Mouse (Mus musculus) thymus, adult 2 months (tissue): Measurements from ENCODE around the gene Apopt1. TPM values are rescaled to one million over a fixed set of nuclear protein-coding genes. Genes with fewer than 3 reads are reported as not detected.
"Not testable (repeated sequence)": the region's sequence is repeated elsewhere in the genome, so short reads cannot be mapped to it uniquely, and the experiment has no call there.

Experiments used
- DNase-seq: peaks from one replicate; pipeline ENCODE4 v3.0.0; 2021
- H3K27ac ChIP-seq: fragments of 200-500 bp; 2 replicates; pipeline ENCODE4 v1.5.1; 2012; ENCODE audit warnings: low read length, control low read depth; ENCODE audit not compliant: control insufficient read depth, insufficient read depth
- H3K27me3 ChIP-seq: fragments of 200-500 bp; 2 replicates; pipeline ENCODE4 v1.6.1; 2012; ENCODE audit warnings: mild to moderate bottlenecking, low read length, moderate library complexity, mixed read lengths; ENCODE audit not compliant: control insufficient read depth, insufficient read depth
- H3K36me3 ChIP-seq: fragments of 200-500 bp; 2 replicates; pipeline ENCODE4 v1.6.1; 2012; ENCODE audit warnings: mild to moderate bottlenecking, low read length, moderate library complexity; ENCODE audit not compliant: control insufficient read depth, insufficient read depth
- H3K4me1 ChIP-seq: fragments of 200-500 bp; replicated peaks from 2 replicates; pipeline ENCODE4 v1.6.1; 2012; ENCODE audit warnings: low read length; ENCODE audit not compliant: control insufficient read depth, insufficient read depth
- H3K4me3 ChIP-seq: fragments of 200-500 bp; 2 replicates; pipeline ENCODE4 v1.5.1; 2012; ENCODE audit warnings: mild to moderate bottlenecking, low read length, control low read depth, moderate library complexity; ENCODE audit not compliant: control insufficient read depth, insufficient read depth
- CTCF ChIP-seq: fragments of 200-500 bp; IDR thresholded peaks from 2 replicates; pipeline ENCODE4 v1.5.1; 2012; ENCODE audit warnings: mild to moderate bottlenecking, control low read depth, low read length, moderate library complexity, borderline replicate concordance; ENCODE audit not compliant: control insufficient read depth, poor library complexity, insufficient read depth; ENCODE audit errors: extremely low read depth
- POLR2A ChIP-seq: fragments of 200-500 bp; IDR thresholded peaks from 2 replicates; pipeline ENCODE4 v1.6.1; 2012; ENCODE audit warnings: mild to moderate bottlenecking, low read length, control low read depth, moderate library complexity; ENCODE audit not compliant: control insufficient read depth, poor library complexity, insufficient read depth; ENCODE audit errors: extremely low read depth
- WGBS: fragments of 180-500 bp; shearing (Covaris S2); methylation state at CpG from one replicate; pipeline ENCODE4 v1.1.7; 2018; 5-methylcytosine and 5-hydroxymethylcytosine counted together
- polyA plus RNA-seq: library from polyadenylated mRNA; depleted of rRNA; stranded (reverse); fragments of >200 nt; gene quantifications from 2 replicates; pipeline ENCODE4 v1.2.3, GENCODE M21; 2012

Apopt1 gene
- polyA plus RNA-seq, 1 experiment = 32.3 TPM

GRCm38 (mm10) chr12:111704609-111705008 is 8.5 kb upstream of the Apopt1 start:
- H3K4me3 ChIP-seq = no peak overlapping the region
- H3K36me3 ChIP-seq = peaks cover 9% of the 10 kb centered on the region; the same call in 1 of the 2 replicates
- H3K27me3 ChIP-seq = no peaks in the 10 kb centered on the region
- no peak overlapping the region for H3K27ac ChIP-seq
- TF ChIP-seq CTCF (no peak), POLR2A (no peak)
- no peak for DNase-seq
- no peaks in the 10 kb centered on the region for H3K4me1 ChIP-seq
- WGBS = 86% methylated on average over 9 of the region's 9 CpGs

- H3K36me3 ChIP-seq = peaks cover 16% of the 10 kb centered on the region
- H3K4me1 ChIP-seq = no peaks in the 10 kb centered on the region
- H3K4me3 ChIP-seq = no peak overlapping the region
- no peaks in the 10 kb centered on the region for H3K27me3 ChIP-seq
- 84% methylated on average over 15 of the region's 15 CpGs for WGBS
- no peak overlapping the region for H3K27ac ChIP-seq
- no peak for DNase-seq
- TF ChIP-seq POLR2A (no peak), CTCF (no peak)
Observed at GRCm38 (mm10) chr12:111705186-111705973, 7.7 kb upstream of the Apopt1 start.

- no peak overlapping the region for H3K4me3 ChIP-seq
- DNase-seq = no peak
- H3K4me1 ChIP-seq = peaks cover 8% of the 10 kb centered on the region
- no peak overlapping the region for H3K27ac ChIP-seq
- H3K36me3 ChIP-seq = peaks cover 23% of the 10 kb centered on the region
- no peak for TF ChIP-seq CTCF
- no peak for TF ChIP-seq POLR2A
- WGBS = 74% methylated on average over 4 of the region's 4 CpGs
- no peaks in the 10 kb centered on the region for H3K27me3 ChIP-seq
Observed at GRCm38 (mm10) chr12:111708181-111708580, 4.9 kb upstream of the Apopt1 start.

GRCm38 (mm10) chr12:111710091-111710490 is 3.0 kb upstream of the Apopt1 start:
- DNase-seq = no peak
- WGBS = 99% methylated on average over 10 of the region's 10 CpGs
- Histone ChIP-seq H3K27me3 (no peaks in the 10 kb centered on the region), H3K4me1 (peaks cover 14% of the 10 kb centered on the region), H3K4me3 (no peak overlapping the region), H3K36me3 (peaks cover 23% of the 10 kb centered on the region), H3K27ac (no peak overlapping the region)
- no peak for TF ChIP-seq CTCF
- TF ChIP-seq POLR2A = no peak

- Histone ChIP-seq H3K4me1 (peaks cover 14% of the 10 kb centered on the region), H3K4me3 (peak overlapping the region; percentile 70), H3K27me3 (no peaks in the 10 kb centered on the region), H3K36me3 (peaks cover 23% of the 10 kb centered on the region), H3K27ac (no peak overlapping the region)
- no peak for DNase-seq
- TF ChIP-seq CTCF (0 out of 2 replicates have a peak, but pooled peaks have one; percentile 1), POLR2A (no peak)
- whole genome bisulfite sequencing = under 1% methylated on average over 33 of the region's 33 CpGs
Observed at GRCm38 (mm10) chr12:111712476-111712875, 585 bp upstream of the Apopt1 start.

GRCm38 (mm10) chr12:111713880-111714279 is 819 bp downstream of the Apopt1 start:
- not testable (repeated sequence) for H3K4me3 ChIP-seq, H3K27ac ChIP-seq, H3K27me3 ChIP-seq, DNase-seq
- Histone ChIP-seq H3K4me1 (peaks cover 14% of the 10 kb centered on the region), H3K36me3 (peaks cover 20% of the 10 kb centered on the region)
- 78% methylated on average over 6 of the region's 6 CpGs for WGBS

- 98% methylated on average over 7 of the region's 7 CpGs for WGBS
- DNase-seq = no peak
Observed at GRCm38 (mm10) chr12:111716505-111716904, 3.4 kb downstream of the Apopt1 start.

More at GRCm38 (mm10) chr12:111716505-111716904, 3.4 kb downstream of the Apopt1 start:
- TF ChIP-seq CTCF = no peak
- no peak for TF ChIP-seq POLR2A
- no peaks in the 10 kb centered on the region for H3K36me3 ChIP-seq
- peaks cover 14% of the 10 kb centered on the region for H3K4me1 ChIP-seq
- no peak overlapping the region for H3K27ac ChIP-seq
- no peaks in the 10 kb centered on the region for H3K27me3 ChIP-seq
- no peak overlapping the region for H3K4me3 ChIP-seq
